Mouse (Mus musculus): ENCODE measurements around the gene Uhrf1bp1l.

Gene Uhrf1bp1l

DNA sequence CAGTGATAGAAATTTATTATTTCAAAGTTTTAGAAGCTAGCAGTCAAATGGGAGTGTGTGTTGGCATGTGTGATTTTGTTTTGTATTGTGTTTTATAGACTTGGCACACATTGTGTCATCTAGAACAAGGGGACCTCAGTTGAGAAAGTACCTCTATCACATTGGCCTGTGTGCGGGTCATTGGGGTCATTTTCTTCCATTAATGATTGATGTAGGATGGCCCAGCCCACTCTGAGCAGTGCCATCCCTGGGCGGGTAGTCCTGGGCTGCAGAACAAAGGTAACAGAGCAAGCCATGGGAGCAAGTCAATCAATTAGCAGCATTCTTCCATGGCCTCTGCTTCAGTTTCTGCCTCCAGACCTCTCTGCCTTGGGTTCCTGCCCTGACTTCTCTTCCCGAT lies 94.0 kb downstream of the Uhrf1bp1l start:
- no peak for DNase-seq (ENCODE audit: low spot score in 2 of 2)

DNA sequence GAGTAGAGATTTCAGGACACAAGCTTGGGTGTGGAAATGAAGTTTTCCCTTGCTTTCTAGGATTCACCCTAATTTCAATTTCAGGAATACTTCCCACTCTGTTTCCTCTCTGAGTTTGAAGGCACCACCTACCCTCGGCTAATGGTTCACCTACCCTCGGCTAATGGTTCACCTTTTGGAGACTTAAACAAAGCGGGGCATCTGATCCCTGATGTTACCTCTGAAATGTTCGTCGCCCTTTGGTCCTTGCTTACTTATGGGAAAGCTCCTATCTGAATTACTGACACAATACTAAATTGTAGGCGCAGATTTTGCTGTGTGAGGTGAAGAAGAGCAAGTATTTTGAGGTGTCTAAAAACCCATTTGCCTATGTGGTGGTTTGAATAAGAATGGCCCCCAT lies 106.2 kb downstream of the Uhrf1bp1l start:
- no peak for DNase-seq (ENCODE audit: low spot score in 2 of 2)

DNA sequence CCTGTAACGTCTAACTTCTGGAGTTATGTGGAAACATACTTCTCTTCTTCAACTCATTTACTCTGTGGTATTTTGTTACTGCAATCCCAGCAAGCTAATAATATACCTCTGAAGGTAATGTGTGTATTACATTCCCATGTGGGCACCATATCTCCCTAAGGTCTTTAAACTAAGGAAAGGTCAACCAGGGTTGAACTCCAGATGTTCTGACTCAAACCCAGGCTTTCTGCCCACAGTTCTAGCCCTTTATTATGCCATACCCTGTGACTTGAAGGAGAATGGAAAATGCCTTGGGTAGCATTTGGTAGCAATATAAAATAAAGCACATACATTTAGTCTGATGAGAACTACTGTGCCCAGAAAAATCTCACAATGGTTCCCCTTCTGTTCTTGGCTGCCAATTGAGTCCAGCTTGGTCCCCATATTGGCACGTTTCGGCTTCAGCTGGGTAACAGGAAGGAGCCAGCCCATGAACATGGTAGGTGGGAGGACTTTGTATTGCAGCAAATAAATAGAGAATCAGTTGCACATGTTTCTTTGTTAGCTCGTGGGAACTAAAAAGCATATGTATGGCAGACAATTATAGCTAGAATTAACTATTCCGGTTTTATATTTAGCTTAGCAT lies 110.6 kb downstream of the Uhrf1bp1l start:
- DNase-seq (ENCODE audit: low spot score in 2 of 2), result peak in 1 of 2 experiments; percentile 39

DNA sequence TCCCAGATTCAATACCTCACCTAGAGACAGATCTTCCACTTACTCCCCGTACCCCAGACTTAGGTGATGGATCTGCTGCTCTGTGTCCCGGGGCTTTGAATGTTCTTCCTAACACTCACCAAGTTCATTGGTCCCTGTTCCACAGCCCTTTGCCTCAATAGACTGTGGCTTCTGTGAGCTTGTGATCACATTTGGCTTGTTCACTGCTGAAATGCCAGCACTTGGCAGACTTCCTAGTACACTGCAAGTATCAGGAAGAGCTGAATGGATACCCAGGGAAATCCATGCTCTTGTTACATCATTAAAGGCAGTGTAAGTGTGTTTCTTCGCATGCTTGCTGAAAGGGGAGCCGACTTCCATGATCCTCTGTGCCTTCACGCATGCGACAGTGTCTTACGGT lies 111.5 kb downstream of the Uhrf1bp1l start:
- DNase-seq (ENCODE audit: low spot score in 2 of 2), result peak; percentile 38 to 69

DNA sequence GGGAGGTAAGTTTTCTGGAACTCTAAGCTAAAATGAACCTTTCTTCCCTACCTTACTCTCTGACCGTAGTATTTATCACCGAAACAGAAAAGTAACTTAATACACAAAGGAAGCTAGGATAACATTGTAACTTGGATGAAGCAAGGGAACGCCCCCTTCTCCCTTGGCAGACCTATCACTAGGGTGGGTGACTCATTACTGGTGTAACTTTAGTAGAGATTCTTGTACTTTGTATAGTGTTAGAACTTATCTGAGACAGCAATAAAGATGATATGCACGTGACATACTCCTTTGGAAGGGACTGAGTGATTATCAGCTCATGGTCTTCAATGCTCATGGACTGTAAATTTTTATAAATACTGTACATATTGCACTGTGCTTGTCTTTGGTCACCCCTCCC lies 123.4 kb downstream of the Uhrf1bp1l start:
- DNase-seq (ENCODE audit: low spot score in 2 of 2), result no peak

DNA sequence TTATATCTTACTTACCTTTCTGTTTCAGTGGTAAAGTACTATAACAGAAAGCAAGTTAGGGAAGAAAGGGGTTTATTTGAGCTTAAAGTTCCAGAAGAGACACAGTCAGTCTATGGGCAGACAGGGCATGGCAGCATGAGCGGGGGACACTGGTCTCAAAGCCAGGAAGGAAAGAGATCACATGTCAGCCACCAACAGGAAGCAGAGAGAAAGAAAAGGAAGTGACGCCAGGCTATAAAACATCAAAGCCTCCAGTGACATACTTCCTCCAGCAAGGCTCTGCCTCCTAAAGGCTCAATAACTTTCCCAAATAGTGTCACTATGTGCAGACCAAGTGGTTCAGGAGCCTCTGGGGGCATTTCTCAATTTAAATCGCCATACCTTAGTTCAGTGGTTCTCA lies 124.0 kb downstream of the Uhrf1bp1l start:
- no peak for DNase-seq (ENCODE audit: low spot score in 2 of 2)

Measured in frontal cortex, postnatal 36 days (tissue).